Mouse (Mus musculus) ovary, postnatal 36 days (tissue): Measurements from ENCODE around the gene Gpsm1.
A peak's percentile ranks its signal among the peaks of the same experiment; 100 is the strongest.
"Not testable (repeated sequence)": the region's sequence is repeated elsewhere in the genome, so short reads cannot be mapped to it uniquely, and the experiment has no call there.

Experiments used
- DNase-seq: peaks from one replicate; pipeline ENCODE4 v3.0.0; 2022; ENCODE audit warnings: low spot score, mixed read lengths

The Gpsm1 gene

DNA sequence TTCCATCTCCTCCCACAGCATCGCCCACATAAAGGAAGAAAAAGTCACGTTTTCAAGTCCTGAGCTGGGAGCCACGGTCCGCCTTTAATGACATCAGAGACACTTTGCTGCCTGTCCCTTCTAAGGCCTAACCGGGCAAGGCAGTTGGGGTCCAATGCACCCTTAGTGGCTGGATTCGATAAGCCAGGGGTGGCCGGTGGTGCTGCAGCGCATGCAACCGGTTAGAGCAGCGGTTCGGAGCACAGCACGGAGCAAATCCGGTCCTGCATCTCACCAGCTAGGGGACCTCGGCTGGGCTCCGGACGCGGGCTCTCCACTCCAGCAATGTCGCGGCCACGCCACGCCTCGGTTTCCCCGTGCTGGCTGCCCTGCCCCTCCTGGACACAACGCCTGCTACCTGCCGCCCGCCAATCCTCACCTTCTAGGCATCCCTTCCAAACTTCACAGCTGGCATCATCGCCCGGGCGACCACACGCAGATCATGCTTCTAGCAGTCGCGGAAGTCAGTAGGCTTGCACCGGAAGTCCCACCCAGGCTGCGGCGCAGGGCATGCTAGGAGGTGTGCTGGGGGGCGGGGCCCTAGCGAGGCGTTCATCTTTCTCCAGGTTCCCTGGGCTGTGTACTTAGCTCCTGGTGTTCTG lies 64.9 kb downstream of the Gpsm1 start, which contains the start of gene Snapc4:
Gene Snapc4, minus strand, starts transcription at position 523 of the 641 bp plus-strand sequence.
- DNase-seq: peak; percentile 82

DNA sequence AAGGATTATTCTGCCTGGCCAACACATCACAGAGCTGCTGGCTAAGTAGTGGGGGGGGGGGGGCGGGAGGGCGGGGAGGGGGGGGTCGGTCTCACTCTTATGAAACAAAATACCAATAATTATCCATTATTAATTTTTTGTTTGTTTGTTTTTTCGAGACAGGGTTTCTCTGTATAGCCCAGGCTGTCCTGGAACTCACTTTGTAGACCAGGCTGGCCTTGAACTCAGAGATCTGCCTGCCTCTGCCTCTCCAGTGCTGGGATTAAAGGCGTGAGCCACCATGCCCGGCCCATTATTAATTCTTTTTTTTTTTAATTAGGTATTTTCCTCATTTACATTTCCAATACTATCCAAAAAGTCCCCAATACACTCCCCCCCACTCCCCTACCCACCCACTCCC lies 65.6 kb downstream of the Gpsm1 start:
- not testable (repeated sequence) for DNase-seq

DNA sequence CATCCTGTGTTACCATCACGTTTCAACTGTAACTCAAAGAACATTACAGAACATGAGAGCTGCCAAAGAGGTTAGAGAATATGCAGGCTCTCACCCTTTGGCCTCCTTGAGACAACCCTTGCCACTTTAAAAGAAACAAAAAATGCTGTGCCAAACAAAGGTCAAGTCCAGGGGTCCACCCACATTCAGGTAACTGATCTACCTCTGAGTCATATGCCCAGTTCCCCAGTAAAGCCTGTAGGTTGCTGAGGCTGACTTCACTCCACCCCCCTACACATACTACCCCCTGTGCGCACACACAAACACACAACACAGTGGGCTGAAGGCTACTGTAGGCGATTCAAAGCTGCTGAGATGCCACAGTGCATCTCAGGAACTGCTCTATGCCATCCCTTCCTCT lies 72.4 kb downstream of the Gpsm1 start:
- DNase-seq: no peak

DNA sequence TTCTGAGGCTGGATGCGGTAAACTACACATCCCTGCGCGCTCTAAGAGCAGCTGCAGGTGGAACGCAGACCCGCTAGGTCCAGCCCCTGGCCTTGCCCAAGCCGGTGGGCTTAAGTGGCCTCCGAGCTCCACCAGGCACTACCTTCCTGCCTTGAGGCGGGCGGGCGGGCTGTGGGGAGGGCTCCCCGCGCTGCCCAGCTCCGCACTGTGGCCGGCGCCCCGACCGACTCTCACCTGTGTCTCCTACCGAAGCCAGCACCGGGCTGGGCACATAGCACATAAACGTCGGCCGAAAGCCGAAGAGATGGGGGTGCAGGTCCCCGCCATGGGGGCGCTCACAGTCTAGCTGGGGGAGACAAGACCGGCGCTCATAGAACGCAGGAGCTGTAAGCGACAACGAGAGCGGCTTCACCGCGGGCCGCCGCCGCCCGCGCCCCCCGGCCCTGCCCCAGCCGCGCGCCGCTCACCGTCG lies 73.4 kb downstream of the Gpsm1 start:
- DNase-seq: no peak

DNA sequence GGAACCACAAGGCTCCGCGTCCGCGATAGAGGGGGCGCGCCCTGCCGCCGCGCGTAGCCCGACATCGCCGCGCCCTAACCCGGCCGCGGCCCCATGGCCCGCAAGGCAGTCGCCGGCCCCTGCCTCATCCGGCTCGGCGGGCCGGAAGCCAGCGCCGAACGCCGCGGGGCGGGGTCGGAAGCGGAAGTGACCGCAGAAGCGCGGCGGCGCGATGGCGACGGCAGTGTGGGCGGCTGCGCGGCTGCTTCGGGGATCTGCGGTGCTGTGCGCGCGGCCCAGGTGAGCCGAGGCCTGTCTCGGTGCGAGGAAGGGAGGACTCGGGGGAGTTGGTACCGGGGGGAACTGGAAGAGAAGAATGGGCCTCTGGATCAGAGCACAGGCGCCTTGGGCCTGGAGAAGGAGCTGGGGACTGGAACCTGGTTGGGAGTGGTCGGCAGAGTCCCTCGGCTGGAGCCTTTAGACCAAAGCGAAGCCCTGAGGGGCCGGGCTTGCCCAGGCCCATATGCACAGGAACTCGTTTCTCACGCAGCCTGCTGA lies 73.9 kb downstream of the Gpsm1 start, which contains the start of the genes Entr1 and Pmpca:
Gene Entr1, minus strand, starts transcription at position 163 of the 537 bp plus-strand sequence.
Gene Pmpca, plus strand, starts transcription at position 186 of the 537 bp plus-strand sequence.
- peak; percentile 85 for DNase-seq

DNA sequence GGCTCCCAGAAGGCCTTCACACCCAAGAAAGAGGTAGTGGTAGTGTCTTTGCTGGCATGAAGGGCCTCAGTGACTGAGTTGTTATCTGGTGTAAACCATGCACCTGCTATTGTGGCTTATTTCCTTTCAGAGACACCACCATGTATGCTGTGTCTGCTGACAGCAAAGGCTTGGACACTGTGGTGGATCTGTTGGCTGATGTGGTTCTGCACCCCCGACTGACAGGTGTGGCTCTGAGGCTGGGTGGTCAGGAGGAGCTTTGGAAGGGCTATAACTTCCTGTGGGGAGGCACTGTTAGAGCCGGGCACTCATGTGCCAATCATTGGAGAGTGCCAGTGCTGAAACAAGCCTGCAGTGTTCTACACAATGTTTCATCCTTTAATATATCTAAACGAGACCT lies 75.6 kb downstream of the Gpsm1 start:
- no peak for DNase-seq

DNA sequence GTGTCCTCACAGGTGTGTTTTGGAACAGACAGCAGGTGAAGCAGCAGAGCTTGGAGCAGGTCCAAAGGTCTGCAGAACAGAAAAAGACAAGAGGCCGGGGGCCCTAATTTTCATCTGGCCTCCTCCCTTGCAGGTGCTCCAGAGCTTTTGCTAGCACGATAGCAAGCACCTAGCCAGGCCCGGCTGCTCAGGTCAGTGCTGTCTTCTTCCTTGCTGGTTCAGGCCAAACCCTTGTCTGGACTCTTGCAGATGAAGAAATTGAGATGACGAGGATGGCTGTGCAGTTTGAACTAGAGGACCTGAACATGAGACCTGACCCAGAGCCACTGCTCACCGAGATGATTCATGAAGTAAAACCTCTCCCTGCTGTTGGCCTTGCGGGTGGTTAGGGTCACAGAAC lies 76.3 kb downstream of the Gpsm1 start:
- DNase-seq: no peak
